Mouse (Mus musculus): ENCODE results near the gene Numa1. TPM values are rescaled to one million over a fixed set of nuclear protein-coding genes. Genes with fewer than 3 reads are reported as not detected.
A peak's percentile ranks its signal among the peaks of the same experiment; 100 is the strongest.
"Not testable (repeated sequence)": the region's sequence is repeated elsewhere in the genome, so short reads cannot be mapped to it uniquely, and the experiment has no call there.

Numa1 gene
- 10 to 100 TPM; 60.5 to 60.9 TPM for total RNA-seq (2021)

DNA sequence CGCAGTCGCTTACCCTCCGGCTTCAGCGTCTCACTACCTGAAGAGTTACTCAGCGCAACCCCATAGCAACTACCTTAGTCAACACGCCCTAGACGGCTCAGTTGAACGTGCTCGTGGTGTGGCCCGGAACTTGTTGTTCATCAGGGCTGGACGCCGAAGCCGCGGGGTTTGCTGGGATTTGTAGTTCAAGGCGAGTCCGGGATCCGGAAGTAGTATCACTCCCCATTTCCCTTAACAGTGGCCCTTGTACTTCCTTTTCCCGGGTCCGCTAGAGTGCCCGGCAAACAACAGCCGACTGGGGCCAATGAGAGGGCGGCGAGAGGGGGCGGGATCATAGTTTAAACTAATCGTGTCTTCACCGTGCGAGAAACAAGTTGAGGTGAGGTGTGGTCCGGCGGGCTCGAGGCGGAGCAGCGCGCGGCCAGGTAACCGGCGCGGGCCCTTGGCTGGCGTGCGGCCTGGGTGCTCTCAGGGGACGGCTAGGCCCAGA lies at the start of gene Numa1, which contains the start of gene Lrrc51:
TSS of gene Numa1 (plus strand) at position 361 of the 490 bp plus-strand sequence.
TSS of gene Lrrc51 (minus strand) at position 145 of the 490 bp plus-strand sequence.
- intact Hi-C loops (cut with DNase I), result no loop called here
- DNase-seq (ENCODE audit: extremely low spot score in 1 of 2, low spot score in 2 of 2), result peak; percentile 95 to 96

DNA sequence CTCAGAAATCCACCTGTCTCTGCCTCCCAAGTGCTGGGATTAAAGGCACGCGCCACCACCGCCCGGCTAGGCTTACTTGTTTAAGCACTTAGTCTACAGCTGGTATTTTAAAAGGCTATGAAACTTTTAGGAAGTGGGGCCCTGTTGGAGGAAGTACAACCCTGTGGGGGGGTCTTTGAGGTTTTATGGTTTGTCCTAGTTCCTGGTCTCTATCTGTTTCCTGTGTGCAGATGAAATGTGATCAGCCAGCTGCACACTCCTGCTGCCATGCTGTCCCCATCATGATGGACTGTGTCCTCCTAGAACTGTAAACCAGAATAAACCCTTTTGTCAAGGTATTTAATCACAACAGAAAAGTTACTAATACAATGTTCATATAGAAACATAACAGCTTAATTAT lies 49.8 kb upstream of the Numa1 start:
- intact Hi-C loops (cut with DNase I), result no loop called here
- no peak for DNase-seq (ENCODE audit: extremely low spot score in 1 of 2, low spot score in 2 of 2)

DNA sequence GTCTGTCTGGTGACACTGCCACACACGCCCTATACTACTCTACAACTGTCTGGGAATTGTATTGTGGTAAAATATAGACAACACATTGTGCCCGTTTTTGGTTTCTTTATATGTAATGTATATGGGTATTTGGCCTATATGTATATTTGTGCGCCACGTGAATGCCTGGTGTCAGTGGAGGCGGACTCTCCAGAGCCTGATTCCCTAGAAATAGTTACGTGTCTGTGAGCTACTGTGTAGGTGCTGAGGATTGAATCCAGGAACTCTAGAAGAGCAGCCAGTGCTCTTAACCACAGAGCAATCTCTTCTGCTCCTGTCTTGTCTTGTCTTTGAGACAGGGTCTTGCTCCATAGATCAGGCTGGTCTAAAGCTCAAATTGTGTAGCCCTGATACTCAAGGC lies 47.6 kb upstream of the Numa1 start:
- intact Hi-C loops (cut with DNase I), result no loop called here
- DNase-seq (ENCODE audit: extremely low spot score in 1 of 2, low spot score in 2 of 2), result no peak

DNA sequence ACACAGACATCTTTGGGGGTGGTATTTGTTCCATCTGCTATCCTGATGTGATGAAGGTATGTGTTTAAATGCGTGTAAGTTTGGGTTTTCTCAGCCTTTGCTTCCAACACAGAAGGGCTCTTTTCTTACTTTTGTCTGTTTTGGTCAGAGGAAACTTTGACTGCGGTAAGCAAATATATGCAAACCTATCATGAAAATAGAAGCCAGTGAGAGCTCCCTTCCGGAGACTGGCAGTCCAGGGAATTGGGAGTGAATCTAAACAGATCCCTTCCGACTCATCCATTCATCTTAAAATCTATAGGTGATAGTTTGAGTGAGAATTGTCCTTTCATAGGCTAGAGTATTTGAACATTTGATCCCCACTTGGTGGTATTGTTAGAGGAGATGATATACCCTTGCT lies 45.5 kb upstream of the Numa1 start:
- intact Hi-C loops (cut with DNase I), result no loop called here

DNA sequence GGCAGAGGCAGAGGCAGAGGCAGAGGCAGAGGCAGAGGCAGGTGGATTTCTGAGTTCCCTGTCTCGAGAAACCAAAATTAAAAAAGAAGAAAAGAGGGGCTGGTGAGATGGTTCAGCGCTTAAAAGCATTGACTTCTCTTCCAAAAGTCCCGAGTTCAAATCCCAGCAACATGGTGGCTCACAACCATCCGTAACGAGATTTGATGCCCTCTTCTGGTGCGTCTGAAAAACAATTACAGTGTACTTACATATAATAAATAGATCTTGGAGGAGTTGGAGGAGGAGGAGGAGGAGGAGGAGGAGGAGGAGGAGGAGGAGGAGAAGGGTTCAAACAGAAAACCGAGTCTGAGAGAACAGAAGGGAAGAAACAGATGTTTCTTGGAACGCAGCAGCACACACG lies 38.2 kb upstream of the Numa1 start:
- intact Hi-C loops (cut with DNase I), result loop anchor here (5.0 kb wide), 1 partner anchor 58 kb away; the partner anchor contains the start of gene Inppl1
- no peak for DNase-seq (ENCODE audit: extremely low spot score in 1 of 2, low spot score in 2 of 2)

More for the DNA sequence above, 45.5 kb upstream of the Numa1 start:
- DNase-seq (ENCODE audit: extremely low spot score in 1 of 2, low spot score in 2 of 2), result no peak

DNA sequence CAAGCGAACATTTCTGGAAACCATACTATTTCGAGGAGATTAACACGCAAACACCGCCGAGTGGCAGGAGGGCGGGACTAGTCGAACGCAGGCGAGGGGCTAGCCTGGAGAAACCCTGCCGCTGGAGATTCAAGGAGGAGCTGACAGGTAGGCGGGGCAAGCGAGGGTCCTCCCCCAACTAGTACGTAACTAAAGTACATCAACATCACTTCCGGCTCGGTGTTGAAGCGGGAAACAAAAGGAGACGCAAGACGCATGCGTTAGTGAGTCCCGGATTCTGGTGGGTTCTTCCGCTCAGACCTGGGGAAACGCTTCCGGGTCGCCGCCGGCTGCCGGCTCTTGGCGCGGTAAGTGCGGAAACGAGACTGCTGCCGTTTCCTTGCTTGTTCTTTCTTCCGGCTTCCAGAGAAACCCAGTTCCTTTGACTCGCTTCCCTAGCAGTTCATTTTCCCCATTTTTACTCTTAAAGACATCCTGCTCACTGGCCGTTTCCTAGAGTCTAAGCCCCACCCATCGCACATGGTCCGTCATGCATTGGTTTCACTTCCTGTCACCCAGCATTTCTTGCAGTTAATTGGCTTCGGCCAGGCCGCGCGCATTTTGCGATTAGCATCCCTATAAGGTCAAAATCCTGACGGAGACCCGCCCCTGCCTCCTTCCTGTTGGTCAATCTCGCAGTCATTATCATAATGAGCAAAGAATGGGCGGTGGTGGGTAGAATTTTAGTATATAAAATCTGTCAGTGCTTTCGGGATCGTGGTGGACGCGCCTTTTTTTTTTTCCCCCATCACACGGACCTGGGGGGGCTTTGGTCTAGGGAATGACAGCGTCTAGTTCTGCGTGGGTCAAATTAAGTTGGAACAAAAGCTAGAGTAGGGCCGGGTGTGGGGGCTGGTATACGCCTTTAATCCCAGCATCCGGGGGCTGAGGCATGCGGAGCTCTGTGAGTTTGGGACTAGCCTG lies 37.5 kb upstream of the Numa1 start:
- DNase-seq (ENCODE audit: extremely low spot score in 1 of 2, low spot score in 2 of 2), result peak; percentile 98
- intact Hi-C loops (cut with DNase I), result loop anchor here (5.0 kb wide), 1 partner anchor 59 kb away; the partner anchor contains the start of gene Inppl1

DNA sequence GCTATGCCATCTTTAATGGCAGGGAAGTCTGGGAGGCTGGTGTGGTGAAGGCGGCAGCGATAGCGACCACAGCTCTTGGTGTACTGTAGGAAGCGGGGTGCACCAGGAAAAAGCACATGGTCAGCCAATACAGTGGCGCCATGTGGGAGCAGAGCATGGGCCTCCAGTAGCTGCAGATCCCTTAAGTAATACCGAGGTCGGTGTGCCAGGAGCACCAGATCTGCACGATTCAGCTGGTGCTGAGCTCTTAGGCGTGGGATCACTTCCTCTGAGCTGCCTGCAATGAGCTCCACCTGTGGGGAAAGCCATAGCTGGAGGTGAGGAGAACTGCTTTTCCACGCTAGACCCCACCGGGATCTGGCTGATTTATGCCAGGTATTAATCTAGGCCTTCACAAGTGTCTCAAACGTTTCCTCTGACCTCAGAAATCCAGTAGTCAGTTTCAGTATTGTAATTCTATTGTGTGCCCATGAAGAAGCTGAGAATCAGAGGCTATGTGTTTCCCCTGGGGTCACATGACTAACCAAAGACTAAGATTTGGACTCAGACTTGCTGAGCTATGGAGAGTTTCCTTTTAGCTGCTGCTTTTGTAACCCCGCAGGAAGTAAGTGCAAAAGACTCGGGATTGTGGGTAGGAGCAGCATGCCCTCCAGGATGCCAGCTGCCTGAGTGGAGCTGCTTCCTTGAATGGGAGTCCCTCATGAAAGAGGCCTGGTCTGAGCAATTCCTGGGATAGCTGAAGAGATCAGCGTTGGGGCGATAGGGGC lies 33.4 kb upstream of the Numa1 start:
- no peak for DNase-seq (ENCODE audit: extremely low spot score in 1 of 2, low spot score in 2 of 2)
- intact Hi-C loops (cut with DNase I), result no loop called here

DNA sequence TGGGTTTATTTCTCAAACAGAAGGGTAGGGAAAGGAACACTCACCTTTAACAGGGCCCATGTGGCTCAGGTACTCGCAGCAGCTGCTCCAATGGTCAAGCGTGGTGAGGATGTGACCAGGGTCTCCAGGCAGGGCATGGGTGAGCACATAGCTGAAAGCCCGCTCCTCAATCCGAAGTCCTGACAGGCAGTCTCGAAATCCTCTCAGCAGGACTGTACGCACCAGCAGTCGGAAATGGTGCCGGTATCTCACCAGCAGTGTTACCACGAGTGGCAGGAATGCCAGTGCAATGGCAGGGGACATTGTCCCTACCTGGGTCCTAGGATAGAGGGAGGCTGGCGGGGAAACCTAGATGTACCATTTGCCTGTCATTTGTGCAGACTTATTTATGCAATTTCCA lies 31.9 kb upstream of the Numa1 start:
- intact Hi-C loops (cut with DNase I), result no loop called here
- DNase-seq (ENCODE audit: extremely low spot score in 1 of 2, low spot score in 2 of 2), result no peak

DNA sequence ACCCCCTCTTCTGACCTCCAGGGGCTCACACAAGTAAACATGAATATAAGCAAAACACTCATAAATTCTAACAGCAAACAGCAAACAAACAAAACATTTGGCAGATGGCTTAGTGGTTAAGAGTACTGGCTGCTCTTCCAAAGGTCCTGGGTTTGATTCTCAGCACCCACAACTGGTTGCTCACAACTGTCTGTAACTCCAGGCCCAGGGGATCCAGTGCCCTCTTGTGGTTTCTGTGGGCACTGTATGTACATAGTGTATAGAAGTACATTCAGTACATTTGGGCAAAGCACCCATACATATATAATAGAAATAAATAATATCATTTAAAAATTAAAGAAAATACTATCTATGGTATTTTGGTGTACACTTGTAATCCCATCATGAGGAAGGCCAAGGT lies 31.1 kb upstream of the Numa1 start:
- intact Hi-C loops (cut with DNase I), result no loop called here
- no peak for DNase-seq (ENCODE audit: extremely low spot score in 1 of 2, low spot score in 2 of 2)

DNA sequence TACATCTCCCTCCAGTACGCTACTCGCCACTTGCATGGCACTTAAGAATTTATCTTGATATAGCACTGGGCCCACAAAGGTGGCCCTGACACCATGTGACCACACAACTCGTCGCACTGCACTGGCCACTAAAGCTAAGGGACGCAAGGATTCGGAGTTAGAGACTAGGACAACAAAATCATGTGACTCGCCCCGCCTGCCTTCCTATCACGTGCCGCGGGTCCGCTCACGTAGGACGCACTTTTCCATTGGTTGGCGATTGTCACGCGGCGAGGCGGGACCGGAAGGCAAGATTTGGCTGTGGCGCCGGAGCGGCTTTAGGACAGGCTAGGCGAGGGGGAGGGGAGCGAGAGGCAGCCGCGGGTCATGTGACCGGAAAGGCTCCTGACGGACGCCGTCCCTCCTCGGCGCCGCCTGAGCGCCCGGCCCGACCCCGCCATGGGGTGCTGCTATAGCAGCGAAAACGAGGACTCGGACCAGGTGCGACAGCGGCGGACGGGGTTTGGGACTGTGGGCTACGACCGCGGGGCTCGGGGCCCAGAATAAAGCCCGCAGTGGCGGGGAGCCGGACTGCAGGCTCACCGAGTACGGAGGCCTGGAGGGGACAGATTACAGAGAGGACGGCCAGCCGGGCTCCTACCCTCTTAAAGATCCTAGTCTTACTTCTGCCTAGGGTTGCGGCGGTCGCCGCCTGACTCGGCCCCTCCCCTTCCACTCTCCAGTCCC lies 28.2 kb upstream of the Numa1 start, which contains the start of gene Lamtor1:
TSS of gene Lamtor1 (plus strand) at position 344 of the 726 bp plus-strand sequence.
- peak; percentile 100 for DNase-seq (ENCODE audit: extremely low spot score in 1 of 2, low spot score in 2 of 2)
- intact Hi-C loops (cut with DNase I), result no loop called here

DNA sequence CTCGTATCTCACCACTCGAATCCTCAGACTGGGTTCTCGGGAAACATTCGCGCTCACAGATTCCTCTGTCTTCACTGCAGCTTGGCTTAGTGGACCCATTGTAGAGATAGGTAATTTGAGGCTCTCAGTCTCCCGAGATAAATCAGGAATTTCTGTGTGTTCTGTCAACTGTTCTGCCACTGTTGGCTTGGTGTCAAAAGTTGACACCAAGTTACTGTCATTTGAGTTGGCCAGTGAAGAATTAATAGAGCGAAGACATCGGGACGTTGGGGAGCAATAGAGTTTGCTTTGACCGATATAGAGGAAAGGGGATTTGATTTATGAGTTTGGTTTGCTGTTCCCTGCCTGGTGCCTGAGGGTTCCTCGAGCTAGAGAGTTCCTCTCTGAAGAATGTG lies 27.6 kb upstream of the Numa1 start, which contains the start of gene Tomt:
TSS of gene Tomt (minus strand) at position 73 of the 395 bp plus-strand sequence.
- no peak for DNase-seq (ENCODE audit: extremely low spot score in 1 of 2, low spot score in 2 of 2)
- intact Hi-C loops (cut with DNase I), result no loop called here

DNA sequence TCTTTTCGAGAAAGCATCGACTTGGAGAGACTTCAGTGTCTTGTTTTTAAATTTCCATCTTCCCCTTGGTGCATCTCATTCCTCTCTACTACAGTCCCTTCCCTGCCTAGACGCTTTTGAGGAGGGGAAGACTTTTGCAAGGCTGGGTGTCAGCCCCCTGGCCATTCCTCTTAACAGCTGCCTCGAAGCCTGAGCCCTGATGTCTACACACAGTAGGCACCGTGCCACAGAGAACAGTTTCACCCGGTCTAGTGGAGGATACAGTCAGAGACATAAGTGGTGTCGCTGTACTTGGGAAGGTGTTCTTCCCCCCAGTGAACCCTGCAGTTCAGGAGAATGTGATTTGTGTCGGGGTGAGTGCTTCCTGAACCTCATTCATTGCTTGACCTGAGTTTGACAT lies 27.2 kb upstream of the Numa1 start:
- intact Hi-C loops (cut with DNase I), result no loop called here
- no peak for DNase-seq (ENCODE audit: extremely low spot score in 1 of 2, low spot score in 2 of 2)

DNA sequence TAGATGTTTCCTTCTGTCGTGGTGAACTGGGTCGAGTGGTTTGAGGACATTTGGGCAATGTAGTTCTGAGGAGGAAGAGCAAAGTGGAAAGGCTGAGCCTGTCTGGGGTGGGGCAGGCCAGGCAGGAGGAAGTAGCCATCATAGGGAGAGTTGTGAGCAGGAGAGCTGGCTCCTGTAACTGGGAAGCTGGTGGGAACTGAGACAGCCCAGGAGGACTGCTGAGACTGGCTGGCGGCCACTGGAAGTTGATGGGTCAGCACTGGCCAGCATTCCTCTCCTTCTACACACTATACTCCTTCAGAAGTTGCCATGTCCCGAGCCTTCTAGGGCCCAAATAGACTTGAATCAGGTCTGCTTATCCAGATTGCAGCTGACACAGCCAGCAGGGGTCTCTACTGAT lies 25.5 kb upstream of the Numa1 start:
- DNase-seq (ENCODE audit: extremely low spot score in 1 of 2, low spot score in 2 of 2), result peak in 1 of 2 experiments; percentile 46
- intact Hi-C loops (cut with DNase I), result no loop called here

DNA sequence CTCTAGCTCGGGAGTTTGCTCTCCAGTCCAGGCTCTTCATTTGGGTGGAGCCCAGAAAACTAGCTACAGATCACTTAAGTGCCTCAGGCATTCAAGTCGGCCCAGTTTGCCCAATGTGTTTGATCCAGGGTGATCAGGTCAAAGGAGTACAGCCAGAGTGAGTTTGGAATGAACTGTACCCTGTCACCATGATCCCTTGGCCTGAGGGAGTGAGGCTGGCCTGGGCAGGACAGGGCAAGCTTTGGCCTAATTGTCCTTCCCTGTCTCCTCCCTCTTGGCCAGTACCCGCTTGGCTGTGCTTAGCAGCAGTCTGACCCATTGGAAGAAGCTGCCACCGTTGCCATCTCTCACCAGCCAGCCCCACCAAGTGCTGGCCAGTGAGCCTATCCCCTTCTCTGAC lies 23.8 kb upstream of the Numa1 start:
- DNase-seq (ENCODE audit: extremely low spot score in 1 of 2, low spot score in 2 of 2), result no peak
- intact Hi-C loops (cut with DNase I), result no loop called here

DNA sequence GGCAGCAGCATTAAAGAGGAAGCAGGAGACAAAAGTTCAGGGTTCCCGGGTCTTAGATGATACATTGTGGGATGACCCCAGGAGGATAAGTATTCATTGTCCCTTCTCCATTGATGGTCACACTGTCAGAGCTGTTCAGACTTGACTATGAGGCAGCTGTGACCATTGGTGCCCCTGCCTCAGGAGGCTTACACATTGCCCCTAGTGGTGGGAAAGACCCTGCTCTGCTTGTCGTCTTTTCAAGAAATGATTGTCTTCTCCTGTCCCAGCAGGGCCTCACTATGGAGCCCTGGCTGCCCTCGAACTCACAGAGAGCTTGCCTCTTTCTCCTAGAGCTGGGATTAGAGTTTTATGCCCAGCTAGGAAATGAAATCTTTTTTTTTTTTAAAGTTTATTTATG lies 21.9 kb upstream of the Numa1 start:
- no peak for DNase-seq (ENCODE audit: extremely low spot score in 1 of 2, low spot score in 2 of 2)
- intact Hi-C loops (cut with DNase I), result no loop called here

DNA sequence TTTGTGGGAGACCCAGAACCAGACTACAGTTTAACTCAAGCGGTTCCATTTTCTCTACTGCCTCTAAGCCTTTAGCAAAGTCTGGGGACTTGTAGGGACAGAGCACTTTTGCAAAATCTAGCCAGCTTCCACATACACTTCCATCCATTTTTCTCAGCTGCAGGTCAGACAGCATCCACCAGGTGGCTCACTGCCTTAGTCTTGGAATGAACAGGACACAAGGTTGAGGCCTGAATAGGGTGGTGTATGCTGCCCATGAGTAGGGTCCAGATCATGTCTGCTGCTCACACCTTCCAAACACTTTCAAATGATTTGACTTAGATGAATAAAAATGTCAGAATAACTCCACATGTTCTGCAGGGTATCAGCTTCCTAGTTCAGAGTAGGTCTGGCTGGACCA lies 15.8 kb upstream of the Numa1 start:
- intact Hi-C loops (cut with DNase I), result loop anchor here (5.0 kb wide), 1 partner anchor 159 kb away; no protein-coding TSS in a partner anchor
- DNase-seq (ENCODE audit: extremely low spot score in 1 of 2, low spot score in 2 of 2), result peak; percentile 50 to 55

DNA sequence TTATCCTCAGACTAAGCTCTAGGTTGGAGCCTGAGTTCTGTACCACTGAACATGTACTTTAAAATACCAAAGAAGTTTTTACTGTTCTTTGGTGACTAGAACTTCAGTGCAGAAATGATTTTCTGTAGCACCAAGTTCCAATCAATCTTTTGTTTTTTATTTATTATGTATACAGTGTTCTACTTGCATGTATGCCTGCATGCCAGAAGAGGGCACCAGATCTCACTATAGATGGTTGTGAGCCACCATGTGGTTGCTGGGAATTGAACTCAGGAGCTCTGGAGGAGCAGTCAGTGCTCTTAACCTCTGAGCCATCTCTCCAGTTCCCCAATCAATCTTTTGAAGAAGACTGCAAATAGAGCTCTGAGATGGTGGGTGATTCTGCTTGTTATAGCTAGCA lies 8.0 kb upstream of the Numa1 start:
- intact Hi-C loops (cut with DNase I); DNase-seq (ENCODE audit: extremely low spot score in 1 of 2, low spot score in 2 of 2): not testable (repeated sequence)

DNA sequence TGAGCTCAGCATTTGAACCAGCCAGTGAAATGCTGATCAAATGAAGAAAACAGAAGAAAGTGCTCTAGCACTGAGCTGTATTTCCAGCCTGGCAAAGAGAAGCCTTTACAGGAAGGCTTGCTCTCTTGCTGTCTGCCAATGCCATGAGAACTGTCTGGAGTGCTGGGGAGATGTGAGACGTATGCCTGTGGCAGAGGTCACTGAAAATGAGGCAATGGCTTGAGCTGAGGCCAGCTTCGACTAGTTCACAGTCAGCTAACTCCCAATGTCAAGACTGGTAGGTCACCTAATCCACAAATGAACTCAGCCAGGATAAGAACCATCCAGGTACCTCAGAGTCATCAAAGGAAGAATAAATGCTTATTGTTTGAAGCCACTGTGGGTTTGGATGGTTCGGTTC lies 5.8 kb upstream of the Numa1 start:
- no peak for DNase-seq (ENCODE audit: extremely low spot score in 1 of 2, low spot score in 2 of 2)
- intact Hi-C loops (cut with DNase I), result no loop called here

DNA sequence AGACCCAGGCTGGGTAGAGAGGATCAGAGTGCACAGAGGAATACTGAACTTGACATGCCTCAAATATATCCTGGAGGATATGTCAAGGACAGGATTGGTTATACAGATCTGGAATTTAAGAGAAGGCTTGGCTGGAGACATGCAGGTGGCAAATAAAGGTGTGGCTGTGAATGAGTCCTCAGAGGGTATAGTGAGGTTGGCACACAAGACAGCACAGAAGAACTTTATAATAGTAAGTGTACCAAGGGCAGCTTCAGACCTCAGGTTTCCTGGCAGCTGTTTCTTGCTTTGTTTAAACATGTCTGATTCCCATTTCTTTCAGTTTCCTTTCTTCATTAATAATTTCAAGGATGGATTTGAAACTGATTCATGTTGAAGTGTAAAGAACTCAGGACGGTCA lies 1.4 kb upstream of the Numa1 start:
- DNase-seq (ENCODE audit: extremely low spot score in 1 of 2, low spot score in 2 of 2), result no peak
- intact Hi-C loops (cut with DNase I), result no loop called here
